Mouse (Mus musculus) kidney, postnatal 0 days (tissue): ENCODE measurements around the gene Tbc1d9b. TPM values are rescaled to one million over a fixed set of nuclear protein-coding genes. Genes with fewer than 3 reads are reported as not detected.
A peak's percentile ranks its signal among the peaks of the same experiment; 100 is the strongest.

Source experiments
- ATAC-seq: fragments of 200-750 bp; cut with Nextera tagmentation; replicated peaks from 2 replicates; pipeline ENCODE4 v1.8.0; 2017; ENCODE audit warnings: low read depth, moderate number of reproducible peaks, moderate TSS enrichment, moderate library complexity; ENCODE audit not compliant: low FRiP score
- DNase-seq: peaks from one replicate; pipeline ENCODE4 v3.0.0-alpha.2; 2016; ENCODE audit warnings: low spot score
- H3K27ac ChIP-seq: fragments of 300-500 bp; sonication (generic); 2 replicates; pipeline ENCODE4 v1.5.1; 2014; ENCODE audit warnings: mild to moderate bottlenecking
- H3K27me3 ChIP-seq: fragments of 300-500 bp; sonication (generic); 2 replicates; pipeline ENCODE4 v1.6.1; 2014; ENCODE audit warnings: low read length, mixed read lengths; ENCODE audit not compliant: insufficient read depth
- H3K36me3 ChIP-seq: fragments of 300-500 bp; sonication (generic); 2 replicates; pipeline ENCODE4 v1.6.1; 2014; ENCODE audit warnings: low read length, mixed read lengths; ENCODE audit not compliant: insufficient read depth
- H3K4me1 ChIP-seq: fragments of 300-500 bp; sonication (generic); replicated peaks from 2 replicates; pipeline ENCODE4 v1.6.1; 2014; ENCODE audit warnings: antibody characterized with exemption, low read length, mixed read lengths; ENCODE audit not compliant: insufficient read depth
- H3K4me2 ChIP-seq: fragments of 300-500 bp; sonication (generic); 2 replicates; pipeline ENCODE4 v1.6.1; 2014; ENCODE audit warnings: mild to moderate bottlenecking, low read length, moderate library complexity, mixed read lengths
- H3K4me3 ChIP-seq: fragments of 300-500 bp; sonication (generic); replicated peaks from 2 replicates; pipeline ENCODE4 v1.5.1; 2014; ENCODE audit warnings: low read depth, low read length
- H3K9ac ChIP-seq: fragments of 300-500 bp; sonication (generic); 2 replicates; pipeline ENCODE4 v1.6.1; 2014; ENCODE audit warnings: low read depth, low read length
- H3K9me3 ChIP-seq: fragments of 300-500 bp; sonication (generic); replicated peaks from 2 replicates; pipeline ENCODE4 v1.6.1; 2016; ENCODE audit warnings: low read length, inconsistent platforms, mixed read lengths
- CTCF ChIP-seq: IDR thresholded peaks from 2 replicates; pipeline ENCODE4 v1.5.1; 2016; ENCODE audit warnings: antibody characterized with exemption, low read depth, mild to moderate bottlenecking, moderate library complexity
- WGBS: fragments of 180-500 bp; shearing (Covaris S2); extraction: QIAGEN DNeasy Blood & Tissue Kit; methylation state at CpG from one replicate; pipeline ENCODE4 v1.1.7; 2014; 5-methylcytosine and 5-hydroxymethylcytosine counted together
- polyA plus RNA-seq: library from polyadenylated mRNA; unstranded; fragments of >200 nt; fragmentation: Nextera tagmentation; extraction: Ambion mirVana; gene quantifications from 2 replicates; pipeline ENCODE4 v1.2.1, GENCODE M21; 2015

The Tbc1d9b gene
- polyA plus RNA-seq, 1 experiment from 2014 or later = 28.5 TPM

GRCm38 (mm10) chr11:50192278-50192677 is 61.1 kb downstream of the Tbc1d9b start:
- Histone ChIP-seq H3K27me3 (no peaks in the 10 kb centered on the region), H3K4me1 (no peaks in the 10 kb centered on the region), H3K9ac (no peak overlapping the region), H3K4me2 (no peak overlapping the region), H3K36me3 (no peaks in the 10 kb centered on the region), H3K4me3 (no peak overlapping the region), H3K9me3 (no peaks in the 10 kb centered on the region), H3K27ac (no peak overlapping the region)
- ATAC-seq (no peak), DNase-seq (no peak)
- no peak for TF ChIP-seq CTCF
- WGBS = 73% methylated on average over 3 of the region's 3 CpGs

GRCm38 (mm10) chr11:50194070-50194469 is 62.9 kb downstream of the Tbc1d9b start:
- no peak for TF ChIP-seq CTCF
- DNase-seq (no peak), ATAC-seq (no peak)
- no peaks in the 10 kb centered on the region for H3K36me3 ChIP-seq
- H3K27me3 ChIP-seq = no peaks in the 10 kb centered on the region
- H3K4me1 ChIP-seq = no peaks in the 10 kb centered on the region
- H3K9ac ChIP-seq = no peak overlapping the region
- no peak overlapping the region for H3K27ac ChIP-seq
- H3K4me2 ChIP-seq = no peak overlapping the region
- no peaks in the 10 kb centered on the region for H3K9me3 ChIP-seq
- no peak overlapping the region for H3K4me3 ChIP-seq
- 73% methylated on average over 7 of the region's 7 CpGs for WGBS

- no peak for TF ChIP-seq CTCF
- Histone ChIP-seq H3K27me3 (no peaks in the 10 kb centered on the region), H3K4me3 (no peak overlapping the region), H3K36me3 (peaks cover 5% of the 10 kb centered on the region; the same call in 1 of the 2 replicates), H3K4me1 (no peaks in the 10 kb centered on the region), H3K9me3 (no peaks in the 10 kb centered on the region), H3K4me2 (no peak overlapping the region), H3K27ac (no peak overlapping the region), H3K9ac (no peak overlapping the region)
- no peak for ATAC-seq
- WGBS = 75% methylated on average over 4 of the region's 4 CpGs
- no peak for DNase-seq
Measured at GRCm38 (mm10) chr11:50194793-50195192, 63.6 kb downstream of the Tbc1d9b start.

- H3K36me3 ChIP-seq = peaks cover 32% of the 10 kb centered on the region
- H3K4me2 ChIP-seq = no peak overlapping the region
- H3K4me1 ChIP-seq = no peaks in the 10 kb centered on the region
- no peaks in the 10 kb centered on the region for H3K9me3 ChIP-seq
- WGBS = 88% methylated on average over 4 of the region's 4 CpGs
- H3K9ac ChIP-seq = no peak overlapping the region
- 0 out of 2 replicates have a peak overlapping the region, but pooled peaks have one; percentile 3 for H3K27ac ChIP-seq
- no peak for TF ChIP-seq CTCF
- ATAC-seq (0 out of 2 replicates have a peak, but pooled peaks have one; percentile 9), DNase-seq (no peak)
- no peaks in the 10 kb centered on the region for H3K27me3 ChIP-seq
- no peak overlapping the region for H3K4me3 ChIP-seq
Measured at GRCm38 (mm10) chr11:50197500-50197899, 66.3 kb downstream of the Tbc1d9b start.

- ATAC-seq (no peak), DNase-seq (no peak)
- 91% methylated on average over 4 of the region's 5 CpGs for WGBS
- Histone ChIP-seq H3K4me2 (no peak overlapping the region), H3K4me3 (no peak overlapping the region), H3K4me1 (no peaks in the 10 kb centered on the region), H3K27me3 (no peaks in the 10 kb centered on the region), H3K9ac (no peak overlapping the region), H3K36me3 (peaks cover 38% of the 10 kb centered on the region), H3K9me3 (no peaks in the 10 kb centered on the region), H3K27ac (no peak overlapping the region)
- TF ChIP-seq CTCF = no peak
Measured at GRCm38 (mm10) chr11:50198219-50198846, 67.1 kb downstream of the Tbc1d9b start.

GRCm38 (mm10) chr11:50198916-50199315 is 67.7 kb downstream of the Tbc1d9b start:
- Histone ChIP-seq H3K9me3 (no peaks in the 10 kb centered on the region), H3K4me2 (no peak overlapping the region), H3K27ac (no peak overlapping the region), H3K9ac (no peak overlapping the region), H3K4me1 (no peaks in the 10 kb centered on the region), H3K27me3 (no peaks in the 10 kb centered on the region), H3K4me3 (no peak overlapping the region), H3K36me3 (peaks cover 42% of the 10 kb centered on the region)
- 85% methylated on average over 2 of the region's 2 CpGs for WGBS
- DNase-seq (no peak), ATAC-seq (no peak)
- no peak for TF ChIP-seq CTCF

- ATAC-seq (no peak), DNase-seq (no peak)
- no peaks in the 10 kb centered on the region for H3K9me3 ChIP-seq
- TF ChIP-seq CTCF = no peak
- H3K36me3 ChIP-seq = peaks cover 58% of the 10 kb centered on the region
- no peaks in the 10 kb centered on the region for H3K4me1 ChIP-seq
- no peak overlapping the region for H3K4me2 ChIP-seq
- no peaks in the 10 kb centered on the region for H3K27me3 ChIP-seq
- no peak overlapping the region for H3K4me3 ChIP-seq
- no peak overlapping the region for H3K9ac ChIP-seq
- H3K27ac ChIP-seq = no peak overlapping the region
- WGBS = 75% methylated on average over 8 of the region's 8 CpGs
Measured at GRCm38 (mm10) chr11:50200613-50201012, 69.4 kb downstream of the Tbc1d9b start.
